Mouse (Mus musculus): ENCODE results near the gene Rab20. TPM values are rescaled to one million over a fixed set of nuclear protein-coding genes. Genes with fewer than 3 reads are reported as not detected.

Gene Rab20
- total RNA-seq, 1 experiment, result 2.2 TPM

DNA sequence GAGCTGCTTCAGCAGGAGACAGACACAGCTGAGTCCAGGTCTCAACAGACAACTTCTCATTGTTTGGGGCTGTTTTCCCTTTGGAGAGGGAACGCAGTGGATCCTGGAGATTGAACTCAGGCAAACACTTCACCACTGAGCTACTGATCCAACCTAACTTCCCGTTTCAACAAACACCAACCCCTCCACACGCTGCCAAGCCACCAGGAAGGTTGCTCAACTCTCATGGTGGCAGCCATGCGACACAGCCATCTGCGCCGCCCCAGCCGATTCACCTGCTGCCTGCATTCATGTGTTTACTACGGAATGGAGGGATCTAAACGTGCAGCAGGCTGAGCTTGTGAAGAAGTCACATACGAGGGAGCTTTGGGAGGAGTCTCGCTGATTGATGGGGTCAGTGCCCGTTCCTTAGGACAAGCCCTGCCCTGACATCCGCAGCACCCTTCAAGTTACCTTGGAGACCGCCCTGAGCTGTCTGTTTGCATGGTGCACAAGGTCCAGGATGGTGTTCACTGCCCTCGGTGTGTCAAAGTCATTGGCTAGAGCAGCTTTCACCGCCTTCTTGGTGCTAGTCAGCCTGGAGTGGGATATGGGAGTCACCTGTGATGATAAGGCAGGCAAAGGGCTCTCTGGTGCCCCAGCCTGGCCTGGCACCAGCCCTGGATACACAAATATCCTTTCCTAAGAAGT lies 39.0 kb upstream of the Rab20 start:
- Histone ChIP-seq H3K36me3 (ENCODE audit: control insufficient read depth, insufficient read depth, low read length, poor library complexity, severe bottlenecking) (peaks cover 56% of the 10 kb centered on the region), H3K4me1 (ENCODE audit: control insufficient read depth in 2 of 2, insufficient read depth in 2 of 2, low read length in 2 of 2, poor library complexity in 1 of 2) (peaks cover 0 to 3% of the 10 kb centered on the region in 2 experiments; a peak in 2 of 4 replicates), H3K9me3 (ENCODE audit: control insufficient read depth, insufficient read depth, low read depth, low read length) (no peaks in the 10 kb centered on the region), H3K9ac (ENCODE audit: insufficient read depth, low read depth, low read length, poor library complexity, severe bottlenecking) (no peak overlapping the region), H3K27ac (ENCODE audit: insufficient read depth, low read depth, low read length, poor library complexity, severe bottlenecking) (no peak overlapping the region), H3K4me3 (ENCODE audit: insufficient read depth in 1 of 2, low read depth in 1 of 2, low read length in 2 of 2, poor library complexity in 1 of 2, severe bottlenecking in 1 of 2) (no peak overlapping the region)
- in situ Hi-C loops (cut with MboI; ENCODE audit: low sequenced_read_pairs in 2 of 2, unreplicated experiment in 2 of 2), result no loop called here
- no peak for DNase-seq (ENCODE audit: low read depth, low spot score)
- no peak for TF ChIP-seq MAFK (IDR thresholded peaks at IDR 0.05; ENCODE audit: insufficient read depth, low read depth, low read length)
- no peak for TF ChIP-seq ZNF384 (IDR thresholded peaks at IDR 0.05; ENCODE audit: low read depth, low read length)
- TF ChIP-seq HCFC1 (IDR thresholded peaks at IDR 0.05; ENCODE audit: borderline replicate concordance, insufficient read depth, low read length), result no peak
- no peak for TF ChIP-seq ZC3H11A (IDR thresholded peaks at IDR 0.05; ENCODE audit: borderline replicate concordance, low read depth, low read length)
- TF ChIP-seq CHD2 (IDR thresholded peaks at IDR 0.05; ENCODE audit: low read depth, low read length), result no peak

GRCm38 (mm10) chr8:11516292-11516691 lies 37.8 kb upstream of the Rab20 start:
- DNase-seq (ENCODE audit: low read depth, low spot score), result no peak
- in situ Hi-C loops (cut with MboI; ENCODE audit: low sequenced_read_pairs in 2 of 2, unreplicated experiment in 2 of 2), result no loop called here
- TF ChIP-seq CHD2 (IDR thresholded peaks at IDR 0.05; ENCODE audit: low read depth, low read length) (no peak), HCFC1 (IDR thresholded peaks at IDR 0.05; ENCODE audit: borderline replicate concordance, insufficient read depth, low read length) (no peak), ZC3H11A (IDR thresholded peaks at IDR 0.05; ENCODE audit: borderline replicate concordance, low read depth, low read length) (no peak), MAFK (IDR thresholded peaks at IDR 0.05; ENCODE audit: insufficient read depth, low read depth, low read length) (no peak), ZNF384 (IDR thresholded peaks at IDR 0.05; ENCODE audit: low read depth, low read length) (no peak)
- peaks cover 66% of the 10 kb centered on the region for H3K36me3 ChIP-seq (ENCODE audit: control insufficient read depth, insufficient read depth, low read length, poor library complexity, severe bottlenecking)
- no peak overlapping the region for H3K4me3 ChIP-seq (ENCODE audit: insufficient read depth in 1 of 2, low read depth in 1 of 2, low read length in 2 of 2, poor library complexity in 1 of 2, severe bottlenecking in 1 of 2)
- H3K27ac ChIP-seq (ENCODE audit: insufficient read depth, low read depth, low read length, poor library complexity, severe bottlenecking), result no peak overlapping the region
- H3K9me3 ChIP-seq (ENCODE audit: control insufficient read depth, insufficient read depth, low read depth, low read length), result no peaks in the 10 kb centered on the region
- no peak overlapping the region for H3K9ac ChIP-seq (ENCODE audit: insufficient read depth, low read depth, low read length, poor library complexity, severe bottlenecking)
- H3K4me1 ChIP-seq (ENCODE audit: control insufficient read depth in 2 of 2, insufficient read depth in 2 of 2, low read length in 2 of 2, poor library complexity in 1 of 2), result peaks cover 0 to 3% of the 10 kb centered on the region in 2 experiments; a peak in 2 of 4 replicates

DNA sequence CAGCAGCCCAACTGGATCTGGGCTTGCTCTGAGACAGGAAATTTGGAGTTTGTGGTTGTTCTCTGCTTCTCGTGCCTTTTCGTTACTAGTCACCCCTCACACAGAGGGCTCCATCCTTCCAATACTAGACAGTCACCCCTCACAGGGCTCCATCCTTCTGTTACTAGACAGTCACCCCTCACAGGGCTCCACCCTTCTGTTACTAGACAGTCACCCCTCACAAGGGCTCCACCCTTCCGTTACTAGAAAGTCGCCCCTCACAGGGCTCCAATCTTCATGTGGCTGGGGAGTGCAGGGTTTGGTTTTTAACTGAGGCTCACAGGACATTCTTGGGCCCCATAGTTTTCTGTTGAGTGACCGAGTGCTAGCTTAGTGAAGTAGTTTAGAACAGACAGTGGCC lies 34.7 kb upstream of the Rab20 start:
- Histone ChIP-seq H3K9me3 (ENCODE audit: control insufficient read depth, insufficient read depth, low read depth, low read length) (no peaks in the 10 kb centered on the region), H3K27ac (ENCODE audit: insufficient read depth, low read depth, low read length, poor library complexity, severe bottlenecking) (no peak overlapping the region), H3K4me1 (ENCODE audit: control insufficient read depth in 2 of 2, insufficient read depth in 2 of 2, low read length in 2 of 2, poor library complexity in 1 of 2) (peaks cover 0 to 3% of the 10 kb centered on the region in 2 experiments; a peak in 2 of 4 replicates), H3K4me3 (ENCODE audit: insufficient read depth in 1 of 2, low read depth in 1 of 2, low read length in 2 of 2, poor library complexity in 1 of 2, severe bottlenecking in 1 of 2) (no peak overlapping the region), H3K9ac (ENCODE audit: insufficient read depth, low read depth, low read length, poor library complexity, severe bottlenecking) (no peak overlapping the region), H3K36me3 (ENCODE audit: control insufficient read depth, insufficient read depth, low read length, poor library complexity, severe bottlenecking) (peaks cover 72% of the 10 kb centered on the region)
- in situ Hi-C loops (cut with MboI; ENCODE audit: low sequenced_read_pairs in 2 of 2, unreplicated experiment in 2 of 2), result no loop called here
- TF ChIP-seq ZNF384 (IDR thresholded peaks at IDR 0.05; ENCODE audit: low read depth, low read length) (no peak), CHD2 (IDR thresholded peaks at IDR 0.05; ENCODE audit: low read depth, low read length) (no peak), HCFC1 (IDR thresholded peaks at IDR 0.05; ENCODE audit: borderline replicate concordance, insufficient read depth, low read length) (no peak), ZC3H11A (IDR thresholded peaks at IDR 0.05; ENCODE audit: borderline replicate concordance, low read depth, low read length) (no peak), MAFK (IDR thresholded peaks at IDR 0.05; ENCODE audit: insufficient read depth, low read depth, low read length) (no peak)
- DNase-seq (ENCODE audit: low read depth, low spot score), result no peak

- H3K9me3 ChIP-seq (ENCODE audit: control insufficient read depth, insufficient read depth, low read depth, low read length), result no peaks in the 10 kb centered on the region
- in situ Hi-C loops (cut with MboI; ENCODE audit: low sequenced_read_pairs in 2 of 2, unreplicated experiment in 2 of 2), result no loop called here
These were observed 34.2 kb upstream of the Rab20 start for GRCm38 (mm10) chr8:11512711-11513110.

More at GRCm38 (mm10) chr8:11512711-11513110, 34.2 kb upstream of the Rab20 start:
- Histone ChIP-seq H3K9ac (ENCODE audit: insufficient read depth, low read depth, low read length, poor library complexity, severe bottlenecking) (no peak overlapping the region), H3K4me3 (ENCODE audit: insufficient read depth in 1 of 2, low read depth in 1 of 2, low read length in 2 of 2, poor library complexity in 1 of 2, severe bottlenecking in 1 of 2) (no peak overlapping the region), H3K27ac (ENCODE audit: insufficient read depth, low read depth, low read length, poor library complexity, severe bottlenecking) (no peak overlapping the region), H3K36me3 (ENCODE audit: control insufficient read depth, insufficient read depth, low read length, poor library complexity, severe bottlenecking) (peaks cover 71% of the 10 kb centered on the region), H3K4me1 (ENCODE audit: control insufficient read depth in 2 of 2, insufficient read depth in 2 of 2, low read length in 2 of 2, poor library complexity in 1 of 2) (peaks cover 0 to 3% of the 10 kb centered on the region in 2 experiments; a peak in 2 of 4 replicates)
- TF ChIP-seq HCFC1 (IDR thresholded peaks at IDR 0.05; ENCODE audit: borderline replicate concordance, insufficient read depth, low read length) (no peak), ZNF384 (IDR thresholded peaks at IDR 0.05; ENCODE audit: low read depth, low read length) (no peak), ZC3H11A (IDR thresholded peaks at IDR 0.05; ENCODE audit: borderline replicate concordance, low read depth, low read length) (no peak), CHD2 (IDR thresholded peaks at IDR 0.05; ENCODE audit: low read depth, low read length) (no peak), MAFK (IDR thresholded peaks at IDR 0.05; ENCODE audit: insufficient read depth, low read depth, low read length) (no peak)
- no peak for DNase-seq (ENCODE audit: low read depth, low spot score)

Data from ES-E14 (cell line).